Comparison of ENCODE assay signal across 20 mouse cellular contexts in the genomic region with DNA sequence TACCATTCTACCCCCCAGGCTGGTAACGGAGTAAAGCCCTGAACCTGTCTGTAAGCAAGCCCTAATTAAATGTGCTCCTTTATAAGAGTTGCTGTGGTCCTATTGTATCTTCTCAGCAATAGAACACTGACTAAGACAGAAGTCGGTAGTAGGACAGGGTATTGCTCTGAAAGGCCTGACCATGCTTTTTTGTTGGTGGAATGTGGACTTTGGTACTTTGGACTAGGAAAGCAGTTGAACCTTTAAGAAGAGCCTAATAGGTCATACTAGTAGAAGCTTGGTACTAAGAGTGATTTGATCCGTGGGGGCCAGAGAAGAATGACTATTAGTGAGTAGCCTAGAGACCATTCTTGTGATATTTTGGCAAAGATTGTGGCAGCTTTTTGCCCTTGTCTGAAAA. TPM values are rescaled to one million over a fixed set of nuclear protein-coding genes. Genes with fewer than 3 reads are reported as not detected.
A peak's percentile ranks its signal among the peaks of the same experiment; 100 is the strongest.
DNase-seq lines count a peak whose midpoint lies in the region; ATAC-seq and TF ChIP-seq lines count a peak whose summit lies in the region.
"Had no signal": no experiment of that assay in that cellular context is flagged by ENCODE, and none has a peak within 500 bp of the region (broad histone marks: within the 10 kb centered on the region; RNA-seq: fewer than 3 reads in every experiment).

No protein-coding gene starts in this region.

- peak overlapping the region; percentile 81 for H3K27ac ChIP-seq in liver, adult 2 months (replicated peaks; ENCODE audit: insufficient read depth, low read depth, low read length)
- no peak overlapping the region for H3K27ac ChIP-seq in liver, embryonic 12.5 days
- H3K27ac ChIP-seq in intestine, postnatal 0 days (ENCODE audit: low read depth, low read length), result peak overlapping the region; percentile 72
- H3K27ac ChIP-seq: embryonic facial prominence, embryonic 13.5 days; forebrain, embryonic 12.5 days; heart, adult 2 months; heart, embryonic 15.5 days had no signal

- H3K9me3 ChIP-seq in liver, embryonic 12.5 days (replicated peaks), result no peaks in the 10 kb centered on the region
- no peaks in the 10 kb centered on the region for H3K9me3 ChIP-seq in intestine, postnatal 0 days (ENCODE audit: control insufficient read depth)
- H3K9me3 ChIP-seq: embryonic facial prominence, embryonic 13.5 days; forebrain, embryonic 12.5 days; heart, embryonic 15.5 days had no signal

- no peak for TF ChIP-seq CTCF in liver, adult 2 months (IDR thresholded peaks at IDR 0.05; ENCODE audit: low read depth, low read length)
- no peak for TF ChIP-seq CTCF in intestine, postnatal 0 days (IDR thresholded peaks at IDR 0.05; ENCODE audit: low read depth)

- DNase-seq in kidney, adult 9 months, result peak; percentile 78
- no peak for DNase-seq in kidney, postnatal 10 days
- DNase-seq in liver, adult 2 months (ENCODE audit: extremely low read depth, low read depth, low spot score), result peak; percentile 94
- DNase-seq in ovary, postnatal 10 days (ENCODE audit: low spot score), result no peak
- DNase-seq in left cerebral cortex, postnatal 25 days (ENCODE audit: low spot score in 2 of 2), result no peak
- DNase-seq: adrenal gland, adult 2 months; adrenal gland, postnatal 25 days; cerebellum, adult 18-20 months; cerebellum, adult 9-11 months; cerebellum, postnatal 36 days; gastrocnemius, postnatal 14 days; heart, adult 2 months; heart, postnatal 14 days had no signal

- no peak for TF ChIP-seq POLR2A in liver, adult 2 months (IDR thresholded peaks at IDR 0.05; ENCODE audit: extremely low read depth, insufficient read depth, low read length)

- peak overlapping the region; percentile 31; the same call in 1 of the 2 replicates for H3K9ac ChIP-seq in liver, adult 2 months (ENCODE audit: low read depth, low read length)
- no peak overlapping the region for H3K9ac ChIP-seq in liver, embryonic 12.5 days
- H3K9ac ChIP-seq in intestine, postnatal 0 days (ENCODE audit: low read depth, low read length), result no peak overlapping the region
- H3K9ac ChIP-seq: embryonic facial prominence, embryonic 13.5 days; forebrain, embryonic 12.5 days; heart, embryonic 15.5 days had no signal

- no peak for ATAC-seq in liver, embryonic 12.5 days
- peak; percentile 73 for ATAC-seq in intestine, postnatal 0 days
- ATAC-seq: forebrain, embryonic 16.5 days had no signal

- H3K4me1 ChIP-seq in liver, adult 2 months (ENCODE audit: control insufficient read depth, insufficient read depth, low read length), result peaks cover 14% of the 10 kb centered on the region
- H3K4me1 ChIP-seq in liver, embryonic 12.5 days, result no peaks in the 10 kb centered on the region
- H3K4me1 ChIP-seq in intestine, postnatal 0 days (replicated peaks; ENCODE audit: control insufficient read depth, insufficient read depth, low read length), result no peaks in the 10 kb centered on the region
- H3K4me1 ChIP-seq: embryonic facial prominence, embryonic 13.5 days; forebrain, embryonic 12.5 days; heart, embryonic 15.5 days had no signal

- H3K4me2 ChIP-seq in liver, embryonic 12.5 days, result no peak overlapping the region
- H3K4me2 ChIP-seq in intestine, postnatal 0 days (replicated peaks; ENCODE audit: low read depth), result no peak overlapping the region
- H3K4me2 ChIP-seq: embryonic facial prominence, embryonic 13.5 days; forebrain, embryonic 12.5 days; heart, embryonic 11.5 days; heart, embryonic 15.5 days had no signal

- no peaks in the 10 kb centered on the region for H3K36me3 ChIP-seq in liver, adult 2 months (ENCODE audit: control insufficient read depth, insufficient read depth, low read length)
- no peaks in the 10 kb centered on the region for H3K36me3 ChIP-seq in liver, embryonic 12.5 days
- no peaks in the 10 kb centered on the region for H3K36me3 ChIP-seq in intestine, postnatal 0 days (ENCODE audit: control insufficient read depth, insufficient read depth)
- H3K36me3 ChIP-seq: embryonic facial prominence, embryonic 13.5 days; forebrain, embryonic 12.5 days; heart, embryonic 15.5 days had no signal

- WGBS in liver, adult 2 months, result 24% methylated on average over 3 of the region's 3 CpGs
- WGBS in liver, embryonic 12.5 days (ENCODE audit: insufficient replicate concordance), result 69% methylated on average over 3 of the region's 3 CpGs
- WGBS in intestine, postnatal 0 days, result 48% methylated on average over 3 of the region's 3 CpGs

- H3K79me2 ChIP-seq in liver, adult 2 months (ENCODE audit: control insufficient read depth, insufficient read depth, low read length), result no peaks in the 10 kb centered on the region

- no peak overlapping the region for H3K4me3 ChIP-seq in liver, adult 2 months (ENCODE audit: insufficient read depth, low read depth, low read length)
- H3K4me3 ChIP-seq in liver, embryonic 12.5 days, result no peak overlapping the region
- no peak overlapping the region for H3K4me3 ChIP-seq in intestine, postnatal 0 days (ENCODE audit: low read depth, low read length)
- H3K4me3 ChIP-seq: embryonic facial prominence, embryonic 13.5 days; forebrain, embryonic 12.5 days; heart, adult 2 months; heart, embryonic 15.5 days had no signal

- intact Hi-C loops in left cerebral cortex, postnatal 25 days (cut with DNase I), result no loop called here

- H3K27me3 ChIP-seq in liver, adult 2 months (ENCODE audit: control insufficient read depth, insufficient read depth, low read length), result no peaks in the 10 kb centered on the region
- H3K27me3 ChIP-seq in liver, embryonic 12.5 days (replicated peaks), result no peaks in the 10 kb centered on the region
- H3K27me3 ChIP-seq in intestine, postnatal 0 days (replicated peaks; ENCODE audit: control insufficient read depth, insufficient read depth, low read length), result no peaks in the 10 kb centered on the region
- H3K27me3 ChIP-seq: embryonic facial prominence, embryonic 13.5 days; forebrain, embryonic 12.5 days; heart, embryonic 15.5 days had no signal

RNA-seq across cellular contexts. Expression of a gene that starts 16.2 kb away (rescaled TPM):
- 114 and 136 TPM in 2 replicates for total RNA-seq in liver, adult 2 months (2014; rRNA removed)
- polyA plus RNA-seq in liver, adult 2 months (2012; rRNA removed), result 45.1 and 52.6 TPM in 2 replicates
- 44.1 and 45.4 TPM in 2 replicates for polyA plus RNA-seq in liver, embryonic 12.5 days (2016; fragmentation: Nextera tagmentation; extraction: Ambion mirVana)
- 215 and 221 TPM in 2 replicates for polyA plus RNA-seq in intestine, postnatal 0 days (2015; fragmentation: Nextera tagmentation; extraction: Ambion mirVana)
- 100 to 1,000 TPM in 1 of 2 experiments, 10 to 100 TPM in 1; 77.0 to 122 TPM for total RNA-seq in left cerebral cortex, postnatal 25 days (2021)

Comparison
In these comparisons a context has a peak if more than half of its experiments do, and no peak if none do; other contexts are left out.
1. DNase-seq: peak in kidney, adult 9 months (single experiment) and liver, adult 2 months (single experiment); none in kidney, postnatal 10 days (single experiment), ovary, postnatal 10 days (single experiment) and left cerebral cortex, postnatal 25 days (0 of 2).